Comparison of ENCODE assay signal across 8 mouse cellular contexts in the genomic region with DNA sequence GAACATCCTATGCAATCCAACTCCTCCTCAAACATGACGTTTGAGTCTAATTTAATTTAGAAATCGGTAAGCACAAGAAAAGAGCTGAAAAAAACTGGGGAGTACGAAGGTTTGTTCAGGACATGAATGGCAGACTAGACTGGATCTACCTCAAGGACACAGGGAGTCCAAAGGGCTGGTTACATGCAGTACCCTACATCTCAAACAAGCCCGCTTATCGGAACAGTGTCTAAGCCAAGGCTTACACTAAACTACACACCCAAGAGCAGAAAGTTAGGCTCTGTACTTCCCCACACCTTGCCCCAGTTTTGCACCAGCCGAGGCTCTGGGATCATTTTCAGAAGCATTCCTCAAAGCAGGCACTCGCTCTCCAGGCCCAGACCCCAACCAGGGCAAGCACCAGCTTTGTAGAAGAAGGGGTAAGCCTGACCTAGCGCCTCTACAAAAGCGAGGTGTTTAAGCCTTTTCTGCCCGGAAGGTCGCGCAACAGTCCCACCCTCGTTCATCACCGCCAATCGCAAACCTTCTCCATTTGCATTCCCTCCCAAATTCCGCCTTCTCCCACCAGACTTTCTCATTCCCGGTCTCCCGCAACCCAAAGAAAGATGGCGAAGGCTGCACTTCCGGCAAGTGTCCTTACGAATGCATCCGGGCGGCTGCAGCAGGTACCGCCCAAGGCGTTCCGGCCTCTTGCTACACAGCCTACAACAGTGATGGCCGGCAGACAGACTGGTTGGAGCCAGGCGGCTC. TPM values are rescaled to one million over a fixed set of nuclear protein-coding genes. Genes with fewer than 3 reads are reported as not detected.
A peak's percentile ranks its signal among the peaks of the same experiment; 100 is the strongest.
DNase-seq lines count a peak whose midpoint lies in the region; ATAC-seq and TF ChIP-seq lines count a peak whose summit lies in the region.

A gene (minus strand): TSS at position 613 of the 750 bp plus-strand sequence.
A gene (plus strand): TSS at position 664 of the 750 bp plus-strand sequence.

- peaks cover 4% of the 10 kb centered on the region; the same call in 1 of the 2 replicates for H3K36me3 ChIP-seq in ES-E14 (ENCODE audit: control insufficient read depth, insufficient read depth, low read length, poor library complexity, severe bottlenecking)
- peaks cover 25% of the 10 kb centered on the region for H3K36me3 ChIP-seq in forebrain, embryonic 15.5 days

- H3K4me2 ChIP-seq in forebrain, embryonic 15.5 days (replicated peaks) = peak within 1 kb of the TSS; percentile 67

- H3K9me3 ChIP-seq in ES-E14 (ENCODE audit: control insufficient read depth, insufficient read depth, low read depth, low read length) = no peaks in the 10 kb centered on the region
- no peaks in the 10 kb centered on the region for H3K9me3 ChIP-seq in forebrain, embryonic 15.5 days

- intact Hi-C loops in heart, postnatal 25 days (cut with DNase I) = loop anchor here (2.0 kb wide), 1 partner anchor 34 kb away; a partner anchor contains a TSS

- no peak for TF ChIP-seq CTCF in lung, adult 2 months (IDR thresholded peaks at IDR 0.05; ENCODE audit: insufficient read depth, low read length)

- H3K27me3 ChIP-seq in forebrain, embryonic 15.5 days = no peaks in the 10 kb centered on the region

- in situ Hi-C loops in ES-E14 (cut with MboI; ENCODE audit: low sequenced_read_pairs in 2 of 2, unreplicated experiment in 2 of 2) = no loop called here

- peak within 1 kb of the TSS; percentile 80 to 82 for H3K4me3 ChIP-seq in ES-E14 (ENCODE audit: insufficient read depth in 1 of 2, low read depth in 1 of 2, low read length in 2 of 2, poor library complexity in 1 of 2, severe bottlenecking in 1 of 2)
- peak within 1 kb of the TSS; percentile 74 for H3K4me3 ChIP-seq in forebrain, embryonic 15.5 days
- peak within 1 kb of the TSS; percentile 97 for H3K4me3 ChIP-seq in lung, adult 2 months (replicated peaks; ENCODE audit: extremely low read depth, low read depth, low read length)

- H3K27ac ChIP-seq in ES-E14 (ENCODE audit: insufficient read depth, low read depth, low read length, poor library complexity, severe bottlenecking) = peak within 1 kb of the TSS; percentile 85
- H3K27ac ChIP-seq in forebrain, embryonic 15.5 days (replicated peaks) = peak within 1 kb of the TSS; percentile 89

- peak; percentile 95 for DNase-seq in ES-E14 (ENCODE audit: low read depth, low spot score)
- DNase-seq in cerebellum, adult 11-12 months = peak; percentile 94
- peak; percentile 88 for DNase-seq in heart, postnatal 25 days (ENCODE audit: low spot score)
- peak; percentile 96 to 97 for DNase-seq in layer of hippocampus, adult 18-20 months (ENCODE audit: low spot score in 2 of 2)
- peak; percentile 94 for DNase-seq in lung, adult 2 months
- DNase-seq in thymus, adult 18-20 months = peak; percentile 75 to 77

- peak within 1 kb of the TSS; percentile 91 for H3K9ac ChIP-seq in ES-E14 (ENCODE audit: insufficient read depth, low read depth, low read length, poor library complexity, severe bottlenecking)
- H3K9ac ChIP-seq in forebrain, embryonic 15.5 days (replicated peaks) = peak within 1 kb of the TSS; percentile 86

- peak; percentile 61; the same call in 1 of the 2 replicates for TF ChIP-seq POLR2A in lung, adult 2 months (IDR thresholded peaks at IDR 0.05; ENCODE audit: borderline replicate concordance, extremely low read depth, low read depth, low read length)

- H3K4me1 ChIP-seq in ES-E14 (ENCODE audit: control insufficient read depth in 2 of 2, insufficient read depth in 2 of 2, low read length in 2 of 2, poor library complexity in 1 of 2) = no peaks in the 10 kb centered on the region
- H3K4me1 ChIP-seq in forebrain, embryonic 15.5 days = peaks cover 30% of the 10 kb centered on the region
- H3K4me1 ChIP-seq in lung, adult 2 months (ENCODE audit: control insufficient read depth, insufficient read depth, low read length) = peaks cover 3% of the 10 kb centered on the region

- ATAC-seq in forebrain, embryonic 15.5 days (replicated peaks) = peak; percentile 98
- peak; percentile 97 for ATAC-seq in neutrophil, adult 5-6 weeks (ENCODE audit: extremely low read depth, insufficient number of reproducible peaks, low FRiP score, poor library complexity, severe bottlenecking)

- 4% methylated on average over 28 of the region's 28 CpGs for WGBS in forebrain, embryonic 15.5 days
- 3% methylated on average over 28 of the region's 28 CpGs for WGBS in lung, adult 2 months

TF ChIP-seq in ES-E14, 5 proteins besides CTCF, POLR2A, EP300 and RAD21:
- TF ChIP-seq ZC3H11A (IDR thresholded peaks at IDR 0.05; ENCODE audit: borderline replicate concordance, low read depth, low read length) (no peak), HCFC1 (IDR thresholded peaks at IDR 0.05; ENCODE audit: borderline replicate concordance, insufficient read depth, low read length) (peak; percentile 91), ZNF384 (IDR thresholded peaks at IDR 0.05; ENCODE audit: low read depth, low read length) (no peak), CHD2 (IDR thresholded peaks at IDR 0.05; ENCODE audit: low read depth, low read length) (no peak)

RNA-seq across cellular contexts. Expression of the first gene that starts in this region (rescaled TPM):
- 0.90 and 1.4 TPM in 2 replicates for total RNA-seq in ES-E14 (2012; rRNA removed)
- polyA plus RNA-seq in forebrain, embryonic 15.5 days (2015; fragmentation: Nextera tagmentation; extraction: Ambion mirVana) = 2.0 and 2.8 TPM in 2 replicates
- total RNA-seq in heart, postnatal 25 days (2021) = 10 to 100 TPM; 13.8 to 15.9 TPM
- total RNA-seq in layer of hippocampus, adult 18-20 months (2021) = 1 to 10 TPM; 3.9 to 4.3 TPM
- 97.4 and 102 TPM in 2 replicates for polyA plus RNA-seq in lung, adult 2 months (2012; rRNA removed)
- total RNA-seq in neutrophil, adult 5-6 weeks (2017) = 0.58 and 0.74 TPM in 2 replicates

RNA-seq across cellular contexts. Expression of the second gene that starts in this region (rescaled TPM):
- total RNA-seq in ES-E14 (2012; rRNA removed) = 12.9 and 19.6 TPM in 2 replicates
- polyA plus RNA-seq in forebrain, embryonic 15.5 days (2015; fragmentation: Nextera tagmentation; extraction: Ambion mirVana) = 36.1 and 36.9 TPM in 2 replicates
- 10 to 100 TPM; 17.6 to 22.8 TPM for total RNA-seq in heart, postnatal 25 days (2021)
- total RNA-seq in layer of hippocampus, adult 18-20 months (2021) = 10 to 100 TPM; 52.5 to 53.5 TPM
- polyA plus RNA-seq in lung, adult 2 months (2012; rRNA removed) = 20.7 and 25.0 TPM in 2 replicates
- 8.1 and 9.1 TPM in 2 replicates for total RNA-seq in neutrophil, adult 5-6 weeks (2017)

Comparison
In these comparisons a context has a peak if more than half of its experiments do, and no peak if none do; other contexts are left out.
1. Peak in every context shown above with its lines: DNase-seq, ATAC-seq, H3K4me3 ChIP-seq and H3K27ac ChIP-seq.
2. RNA of the first gene that starts in this region (polyA plus RNA-seq): 97.4 to 102 TPM in lung, adult 2 months; 2.0 to 2.8 TPM in forebrain, embryonic 15.5 days; every median in the first group is over 10 times any median in the second.